Mouse (Mus musculus): ENCODE results near the gene Abca7. TPM values are rescaled to one million over a fixed set of nuclear protein-coding genes. Genes with fewer than 3 reads are reported as not detected.
A peak's percentile ranks its signal among the peaks of the same experiment; 100 is the strongest.
"Not testable (repeated sequence)": the region's sequence is repeated elsewhere in the genome, so short reads cannot be mapped to it uniquely, and the experiment has no call there.

Abca7 gene
- polyA plus RNA-seq, 1 experiment from 2014 or later, result 2.1 TPM

DNA sequence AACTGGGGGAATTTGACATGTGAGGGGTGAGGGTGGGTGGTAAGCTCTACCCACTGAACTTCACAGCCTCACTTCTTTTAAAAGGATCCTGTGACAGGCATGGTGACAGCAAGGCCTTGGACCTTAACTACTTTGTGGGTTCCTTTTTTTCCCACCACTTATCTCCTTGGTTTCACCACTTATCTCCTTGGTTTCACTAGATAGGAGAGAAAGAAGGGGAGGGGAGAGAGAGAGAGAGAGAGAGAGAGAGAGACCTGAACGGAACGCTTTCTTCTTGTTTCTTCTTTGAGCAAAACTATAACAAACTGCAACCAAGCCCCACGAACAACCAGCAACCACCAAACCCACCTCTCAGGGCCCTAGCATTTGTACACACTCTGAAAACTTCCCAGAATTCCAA, 52.5 kb downstream of the Abca7 start:
- WGBS, result 30% methylated on average over 3 of the region's 3 CpGs
- Histone ChIP-seq H3K36me3 (no peaks in the 10 kb centered on the region), H3K27ac (no peak overlapping the region), H3K4me3 (no peak overlapping the region), H3K4me1 (replicated peaks) (peaks cover 40% of the 10 kb centered on the region), H3K27me3 (no peaks in the 10 kb centered on the region), H3K9me3 (replicated peaks) (no peaks in the 10 kb centered on the region), H3K9ac (no peak overlapping the region), H3K4me2 (no peak overlapping the region)
- no peak for ATAC-seq (replicated peaks; ENCODE audit: insufficient number of reproducible peaks, insufficient read depth, low FRiP score, low read depth)

- ATAC-seq (replicated peaks; ENCODE audit: insufficient number of reproducible peaks, insufficient read depth, low FRiP score, low read depth), result no peak
- Histone ChIP-seq H3K27me3 (no peaks in the 10 kb centered on the region), H3K9ac (no peak overlapping the region), H3K9me3 (replicated peaks) (no peaks in the 10 kb centered on the region), H3K27ac (peak overlapping the region; percentile 83), H3K36me3 (no peaks in the 10 kb centered on the region), H3K4me2 (no peak overlapping the region), H3K4me3 (no peak overlapping the region), H3K4me1 (replicated peaks) (peaks cover 48% of the 10 kb centered on the region)
- WGBS, result 39% methylated on average over 6 of the region's 6 CpGs
Measured at GRCm38 (mm10) chr10:80050244-80050643, 54.0 kb downstream of the Abca7 start.

- no peak overlapping the region for H3K4me2 ChIP-seq
- H3K9ac ChIP-seq, result no peak overlapping the region
- no peak overlapping the region for H3K4me3 ChIP-seq
- H3K4me1 ChIP-seq (replicated peaks), result peaks cover 56% of the 10 kb centered on the region
- peaks cover 7% of the 10 kb centered on the region; the same call in 1 of the 2 replicates for H3K36me3 ChIP-seq
- no peaks in the 10 kb centered on the region for H3K9me3 ChIP-seq (replicated peaks)
- no peaks in the 10 kb centered on the region for H3K27me3 ChIP-seq
- peak overlapping the region; percentile 83 for H3K27ac ChIP-seq
- WGBS, result 46% methylated on average over 15 of the region's 15 CpGs
- no peak for ATAC-seq (replicated peaks; ENCODE audit: insufficient number of reproducible peaks, insufficient read depth, low FRiP score, low read depth)
Measured at GRCm38 (mm10) chr10:80050885-80051617, 54.8 kb downstream of the Abca7 start.

GRCm38 (mm10) chr10:80051618-80052373, 55.5 kb downstream of the Abca7 start:
- WGBS, result 25% methylated on average over 14 of the region's 14 CpGs
- Histone ChIP-seq H3K36me3 (peaks cover 12% of the 10 kb centered on the region), H3K4me1 (replicated peaks) (peaks cover 59% of the 10 kb centered on the region), H3K27ac (peak overlapping the region; percentile 83), H3K27me3 (no peaks in the 10 kb centered on the region), H3K4me2 (peak overlapping the region; percentile 6; the same call in 1 of the 2 replicates), H3K9ac (peak overlapping the region; percentile 34; the same call in 1 of the 2 replicates), H3K9me3 (replicated peaks) (no peaks in the 10 kb centered on the region), H3K4me3 (no peak overlapping the region)
- no peak for ATAC-seq (replicated peaks; ENCODE audit: insufficient number of reproducible peaks, insufficient read depth, low FRiP score, low read depth)

GRCm38 (mm10) chr10:80052374-80052764, 56.1 kb downstream of the Abca7 start:
- ATAC-seq (replicated peaks; ENCODE audit: insufficient number of reproducible peaks, insufficient read depth, low FRiP score, low read depth), result no peak

DNA sequence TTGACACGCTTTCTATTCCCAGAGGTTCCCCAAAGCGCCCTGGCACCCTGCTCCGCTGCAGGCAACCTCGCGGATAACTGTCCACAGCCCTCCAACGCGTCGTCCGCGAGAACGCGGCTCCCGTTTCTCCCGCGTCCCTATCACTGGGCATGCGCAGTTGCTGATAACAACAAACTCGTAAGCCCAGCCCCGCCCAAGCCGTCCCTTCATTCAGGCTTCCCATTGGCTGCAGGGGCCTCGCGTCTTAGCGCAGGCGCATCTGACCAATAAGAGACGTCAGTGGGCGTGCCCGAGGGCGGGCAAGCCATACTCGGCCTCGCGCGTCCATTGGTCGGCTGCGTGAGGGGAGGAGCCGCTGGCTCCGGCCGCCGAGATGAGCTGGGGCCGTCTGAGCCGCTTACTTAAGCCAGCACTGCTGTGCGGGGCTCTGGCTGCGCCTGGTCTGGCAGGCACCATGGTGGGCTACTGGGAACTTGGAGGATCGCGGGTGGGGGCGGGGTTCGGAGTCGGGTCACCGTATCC, 57.0 kb downstream of the Abca7 start:
- peak overlapping the region; percentile 98 for H3K9ac ChIP-seq
- H3K4me3 ChIP-seq, result peak overlapping the region; percentile 91
- H3K27me3 ChIP-seq, result no peaks in the 10 kb centered on the region
- H3K36me3 ChIP-seq, result peaks cover 28% of the 10 kb centered on the region
- no peaks in the 10 kb centered on the region for H3K9me3 ChIP-seq (replicated peaks)
- peak; percentile 94 for ATAC-seq (replicated peaks; ENCODE audit: insufficient number of reproducible peaks, insufficient read depth, low FRiP score, low read depth)
- H3K4me1 ChIP-seq (replicated peaks), result peaks cover 56% of the 10 kb centered on the region
- peak overlapping the region; percentile 85 for H3K4me2 ChIP-seq
- WGBS, result under 1% methylated on average over 47 of the region's 47 CpGs
- H3K27ac ChIP-seq, result peak overlapping the region; percentile 97

More at GRCm38 (mm10) chr10:80052374-80052764, 56.1 kb downstream of the Abca7 start:
- H3K4me3 ChIP-seq, result no peak overlapping the region
- no peaks in the 10 kb centered on the region for H3K9me3 ChIP-seq (replicated peaks)
- H3K27me3 ChIP-seq, result no peaks in the 10 kb centered on the region
- peaks cover 60% of the 10 kb centered on the region for H3K4me1 ChIP-seq (replicated peaks)
- 80% methylated on average over 5 of the region's 5 CpGs for WGBS
- peak overlapping the region; percentile 83 for H3K27ac ChIP-seq
- H3K36me3 ChIP-seq, result peaks cover 18% of the 10 kb centered on the region
- peak overlapping the region; percentile 6; the same call in 1 of the 2 replicates for H3K4me2 ChIP-seq
- peak overlapping the region; percentile 34; the same call in 1 of the 2 replicates for H3K9ac ChIP-seq

GRCm38 (mm10) chr10:80053831-80054815, 57.8 kb downstream of the Abca7 start:
- Histone ChIP-seq H3K27ac (peak overlapping the region; percentile 97), H3K9ac (peak overlapping the region; percentile 98), H3K27me3 (no peaks in the 10 kb centered on the region), H3K4me2 (peak overlapping the region; percentile 85), H3K9me3 (replicated peaks) (no peaks in the 10 kb centered on the region), H3K4me1 (replicated peaks) (peaks cover 51% of the 10 kb centered on the region), H3K36me3 (peaks cover 33% of the 10 kb centered on the region), H3K4me3 (peak overlapping the region; percentile 91)
- WGBS, result 1% methylated on average over 77 of the region's 77 CpGs
- ATAC-seq (replicated peaks; ENCODE audit: insufficient number of reproducible peaks, insufficient read depth, low FRiP score, low read depth), result peak; percentile 48

DNA sequence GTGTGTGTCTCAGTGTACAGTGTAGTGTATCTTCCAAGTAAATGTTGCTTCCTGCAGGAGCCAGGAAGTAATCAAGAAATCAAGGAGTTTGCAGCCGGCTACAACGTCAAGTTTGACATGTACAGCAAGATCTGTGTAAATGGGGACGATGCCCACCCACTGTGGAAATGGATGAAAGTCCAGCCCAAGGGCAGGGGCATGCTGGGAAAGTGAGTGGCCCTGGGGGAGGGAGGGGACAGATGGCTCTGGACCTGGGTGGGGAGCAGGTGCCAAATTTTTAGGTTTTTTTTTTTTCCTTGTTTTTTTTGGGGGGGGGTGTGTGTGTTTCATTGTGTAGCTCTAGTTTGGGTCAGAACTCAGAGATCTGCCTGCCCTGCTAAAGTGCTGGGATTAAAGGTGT, 58.6 kb downstream of the Abca7 start:
- H3K27ac ChIP-seq; H3K27me3 ChIP-seq; ATAC-seq (replicated peaks; ENCODE audit: insufficient number of reproducible peaks, insufficient read depth, low FRiP score, low read depth); H3K9me3 ChIP-seq (replicated peaks): not testable (repeated sequence)
- Histone ChIP-seq H3K4me2 (peak overlapping the region; percentile 85), H3K4me1 (replicated peaks) (peaks cover 51% of the 10 kb centered on the region), H3K4me3 (peak overlapping the region; percentile 91), H3K9ac (peak overlapping the region; percentile 98), H3K36me3 (peaks cover 37% of the 10 kb centered on the region)
- WGBS, result 25% methylated on average over 3 of the region's 3 CpGs

DNA sequence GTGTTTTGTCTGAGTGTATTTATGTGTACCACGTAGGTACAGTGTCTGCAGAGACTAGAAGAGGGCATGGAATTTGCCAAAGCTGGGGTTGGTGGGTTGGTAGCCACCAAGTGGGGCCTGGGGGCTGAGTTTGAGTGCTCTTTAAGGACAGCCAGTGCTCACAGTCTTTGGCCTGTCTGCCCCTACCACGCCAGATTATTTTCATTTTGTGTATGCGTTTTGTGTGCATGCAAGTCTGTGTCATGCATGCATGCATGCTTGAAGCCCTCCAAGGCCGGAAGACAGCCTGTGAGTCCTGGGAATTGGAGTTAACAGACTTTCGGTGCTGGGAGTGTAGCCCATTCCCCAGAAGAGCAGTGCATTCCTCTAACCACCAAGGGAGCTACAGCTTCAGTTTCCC, 59.1 kb downstream of the Abca7 start:
- no peaks in the 10 kb centered on the region for H3K9me3 ChIP-seq (replicated peaks)
- H3K4me1 ChIP-seq (replicated peaks), result peaks cover 48% of the 10 kb centered on the region
- H3K27ac ChIP-seq, result no peak overlapping the region
- H3K27me3 ChIP-seq, result no peaks in the 10 kb centered on the region
- peaks cover 42% of the 10 kb centered on the region for H3K36me3 ChIP-seq
- no peak for ATAC-seq (replicated peaks; ENCODE audit: insufficient number of reproducible peaks, insufficient read depth, low FRiP score, low read depth)
- WGBS, result 68% methylated on average over 5 of the region's 5 CpGs
- peak overlapping the region; percentile 85 for H3K4me2 ChIP-seq
- peak overlapping the region; percentile 91 for H3K4me3 ChIP-seq
- H3K9ac ChIP-seq, result 0 out of 2 replicates have a peak overlapping the region, but pooled peaks have one; percentile 37

GRCm38 (mm10) chr10:80055891-80056290, 59.6 kb downstream of the Abca7 start:
- H3K9me3 ChIP-seq (replicated peaks), result no peaks in the 10 kb centered on the region
- no peak overlapping the region for H3K9ac ChIP-seq
- H3K4me2 ChIP-seq, result peak overlapping the region; percentile 85; the same call in 1 of the 2 replicates
- no peak for ATAC-seq (replicated peaks; ENCODE audit: insufficient number of reproducible peaks, insufficient read depth, low FRiP score, low read depth)
- H3K4me3 ChIP-seq, result peak overlapping the region; percentile 91; the same call in 1 of the 2 replicates
- H3K4me1 ChIP-seq (replicated peaks), result peaks cover 45% of the 10 kb centered on the region
- no peak overlapping the region for H3K27ac ChIP-seq
- 50% methylated on average over 9 of the region's 10 CpGs for WGBS
- peaks cover 47% of the 10 kb centered on the region for H3K36me3 ChIP-seq
- H3K27me3 ChIP-seq, result no peaks in the 10 kb centered on the region
